Mouse (Mus musculus) common myeloid progenitor, adult 5-6 weeks (primary cell): ENCODE results near the gene Spem2. TPM values are rescaled to one million over a fixed set of nuclear protein-coding genes. Genes with fewer than 3 reads are reported as not detected.

Source experiments
- ATAC-seq: replicated peaks from 2 replicates; pipeline ENCODE4 v1.8.0; 2016; ENCODE audit warnings: low read depth, mild to moderate bottlenecking, moderate TSS enrichment, inconsistent platforms; ENCODE audit not compliant: poor library complexity, severe bottlenecking
- total RNA-seq: library from RNA; stranded (forward); fragments of 200-1000, 187-1606 nt; gene quantifications from 2 replicates; pipeline ENCODE4 v1.2.3, GENCODE M21; 2017

The Spem2 gene
- total RNA-seq, 1 experiment from 2014 or later: not detected

DNA sequence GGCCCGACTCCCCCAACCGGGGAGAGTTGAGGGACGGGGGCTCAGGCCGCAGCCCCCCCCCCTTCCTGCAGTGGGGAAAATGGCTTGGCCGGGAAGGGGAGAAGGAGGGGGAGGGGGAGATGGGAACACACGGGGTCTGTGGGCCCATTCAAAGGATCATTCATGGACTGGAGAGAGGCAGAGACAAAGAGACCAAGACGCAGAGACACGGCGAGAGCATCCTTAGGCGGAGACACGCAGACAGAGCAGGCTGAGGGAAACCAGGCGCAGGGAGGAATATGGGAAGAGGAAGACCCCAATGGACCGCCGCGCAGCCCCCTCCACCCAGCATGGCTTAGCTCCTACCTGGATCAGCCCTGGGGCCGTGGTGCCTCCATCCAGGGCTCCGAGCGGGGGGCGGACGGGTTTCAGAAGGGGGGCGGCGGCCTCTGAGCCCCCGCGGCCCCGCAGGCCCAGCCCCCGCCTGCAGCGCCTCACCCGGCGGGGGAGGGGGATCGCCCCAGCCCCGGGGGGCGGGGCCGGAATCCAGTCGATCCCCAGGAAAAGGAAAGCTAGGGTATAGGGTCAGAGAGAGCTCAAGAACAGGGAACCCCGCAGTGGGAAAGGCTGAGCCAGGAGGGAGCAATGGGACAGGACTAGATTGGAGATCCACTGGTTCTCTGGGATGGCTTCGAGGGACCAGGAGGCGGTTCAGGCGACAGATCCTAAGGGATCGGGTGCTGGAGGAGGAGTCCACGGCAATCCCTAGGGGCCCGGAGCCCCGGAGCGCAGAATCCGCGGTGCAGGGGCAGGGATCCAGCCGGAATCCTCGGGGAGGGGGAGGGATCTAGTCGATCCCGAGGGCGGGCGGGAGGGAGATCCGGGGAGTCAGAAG lies 18.7 kb upstream of the Spem2 start:
- ATAC-seq: no peak

DNA sequence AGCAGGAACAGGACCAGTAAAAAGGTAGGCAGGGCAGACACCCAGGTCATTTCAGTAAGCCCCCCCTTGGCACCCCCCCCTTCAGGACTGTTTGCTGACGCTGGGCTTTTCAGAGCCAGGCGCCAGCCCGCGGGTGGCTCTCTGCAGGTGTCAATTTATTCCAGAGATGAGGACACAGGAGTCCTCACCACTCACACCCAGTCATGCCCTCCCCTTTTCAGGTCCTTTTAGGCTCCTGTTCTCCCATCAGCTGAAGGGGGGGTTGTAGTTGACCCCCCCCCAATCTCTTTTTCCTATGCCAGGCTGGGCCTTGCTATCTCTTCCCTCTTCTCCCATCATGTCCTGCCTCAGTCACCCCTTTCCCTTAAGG lies 17.7 kb upstream of the Spem2 start:
- no peak for ATAC-seq

DNA sequence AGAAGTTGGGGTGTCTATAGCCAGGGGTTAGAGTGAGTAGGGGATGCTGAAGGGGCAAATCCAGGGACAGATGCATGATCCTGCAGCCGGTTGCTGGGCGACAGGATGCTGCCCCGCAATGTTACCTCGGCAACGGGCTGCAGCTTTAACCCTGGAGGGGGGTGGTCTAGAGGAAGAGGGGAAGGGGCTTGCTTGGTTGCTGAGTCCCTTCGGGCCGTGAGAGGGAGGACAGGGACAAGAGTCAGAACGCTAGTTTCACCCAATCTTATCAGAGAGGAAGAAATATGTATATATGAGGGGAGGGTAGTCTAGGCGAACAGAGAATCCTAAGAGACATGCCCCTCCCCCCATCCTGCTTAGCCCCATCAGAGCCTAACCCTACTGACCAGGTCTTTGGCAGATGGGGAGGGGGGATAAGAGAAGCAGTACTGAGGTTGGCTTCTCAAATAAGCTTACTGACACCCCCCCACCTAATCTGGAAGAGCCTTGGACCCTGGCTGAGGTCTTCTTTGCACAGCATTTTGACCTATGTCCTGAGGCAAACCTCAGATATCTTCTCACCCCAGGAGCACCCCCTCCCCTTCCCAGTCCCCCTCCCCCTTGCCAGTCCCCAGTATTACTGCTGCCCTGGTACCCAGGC lies 17.2 kb upstream of the Spem2 start:
- no peak for ATAC-seq

DNA sequence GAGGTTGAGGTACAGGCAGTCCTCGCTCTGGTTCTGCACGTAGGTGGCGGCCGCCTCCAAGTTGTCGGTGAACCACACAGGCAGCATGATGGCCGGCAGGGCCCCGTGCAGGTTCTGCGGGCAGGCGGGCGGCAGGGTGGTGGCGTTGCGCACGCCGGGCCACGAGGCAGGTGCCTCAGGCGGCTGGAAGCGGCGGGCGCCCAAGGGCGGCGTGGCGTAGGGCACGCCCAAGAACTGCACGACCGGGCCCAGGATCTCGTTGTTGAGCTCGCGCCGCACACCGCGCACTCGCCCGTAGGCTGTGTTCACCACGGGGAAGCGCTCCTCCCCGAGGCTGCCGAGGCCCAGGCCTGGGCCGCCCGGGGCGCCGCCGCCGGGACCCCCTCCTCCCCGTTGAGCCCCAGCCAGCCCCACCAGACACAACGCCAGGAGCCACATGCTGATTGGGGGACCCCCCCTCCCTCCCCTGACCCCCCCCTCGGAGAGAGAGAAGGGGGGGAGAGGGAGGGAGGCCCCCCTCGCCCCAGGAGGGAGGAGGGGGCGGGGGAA lies 15.8 kb upstream of the Spem2 start:
- ATAC-seq: peak; percentile 10; the same call in 1 of the 2 replicates

DNA sequence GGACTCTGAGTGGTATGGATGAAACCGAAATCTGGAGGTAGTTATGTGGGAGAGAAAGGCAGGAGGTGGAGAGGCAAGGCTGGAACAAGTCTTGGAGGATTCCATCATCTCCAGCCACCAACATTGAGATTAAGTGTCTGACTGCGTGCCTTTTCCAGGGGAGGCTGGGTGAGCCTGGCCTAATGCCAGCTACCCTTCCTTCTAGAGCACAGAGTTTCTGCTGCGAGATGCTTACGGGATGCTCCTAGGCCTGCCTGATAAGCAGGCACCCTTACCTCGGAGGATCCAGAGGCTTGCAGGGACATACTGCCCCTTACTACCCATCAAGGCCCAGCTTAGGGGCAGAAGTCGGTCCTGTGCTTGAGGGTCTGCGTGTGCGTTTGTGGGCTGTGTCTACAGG lies 15.3 kb upstream of the Spem2 start:
- no peak for ATAC-seq

DNA sequence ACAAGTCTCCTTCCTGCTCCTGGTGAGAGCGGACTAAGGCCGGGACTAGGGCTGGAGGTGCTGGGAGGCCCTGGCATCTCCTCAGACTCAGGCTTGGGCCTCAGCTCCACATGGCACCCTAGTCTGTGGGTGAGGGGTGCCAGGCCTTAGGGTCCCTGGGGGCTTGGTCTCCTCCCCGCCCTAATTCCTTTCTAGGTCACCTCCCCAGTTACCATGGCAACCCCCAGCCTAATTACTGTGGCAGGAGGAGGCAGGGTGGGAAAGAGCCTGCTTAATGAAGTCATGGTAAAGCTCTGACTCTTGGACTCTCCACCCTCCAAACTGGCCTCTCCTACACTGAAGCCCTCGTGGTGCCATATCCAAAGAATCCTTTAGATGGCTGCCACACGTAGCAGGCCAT lies 10.6 kb upstream of the Spem2 start:
- no peak for ATAC-seq

DNA sequence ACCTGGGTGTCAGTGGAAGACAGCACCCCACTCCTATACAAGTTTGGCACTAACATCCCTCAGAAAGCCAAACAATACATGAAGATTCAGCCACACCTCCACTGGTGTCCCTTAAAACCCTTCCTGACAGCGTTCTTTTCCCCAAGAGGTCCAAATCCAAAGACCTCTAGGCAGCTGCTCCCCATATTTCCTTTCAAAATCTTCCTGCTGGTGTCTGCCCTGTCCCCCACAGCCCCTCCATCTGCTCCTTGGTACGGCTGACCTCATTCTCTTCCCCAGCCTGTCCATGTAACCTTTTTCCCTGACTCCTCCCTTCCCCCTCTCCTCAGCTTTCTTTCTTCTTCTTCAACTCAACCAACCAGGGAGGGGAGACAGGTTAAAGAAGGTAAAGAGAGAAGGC lies 5.2 kb upstream of the Spem2 start:
- no peak for ATAC-seq

DNA sequence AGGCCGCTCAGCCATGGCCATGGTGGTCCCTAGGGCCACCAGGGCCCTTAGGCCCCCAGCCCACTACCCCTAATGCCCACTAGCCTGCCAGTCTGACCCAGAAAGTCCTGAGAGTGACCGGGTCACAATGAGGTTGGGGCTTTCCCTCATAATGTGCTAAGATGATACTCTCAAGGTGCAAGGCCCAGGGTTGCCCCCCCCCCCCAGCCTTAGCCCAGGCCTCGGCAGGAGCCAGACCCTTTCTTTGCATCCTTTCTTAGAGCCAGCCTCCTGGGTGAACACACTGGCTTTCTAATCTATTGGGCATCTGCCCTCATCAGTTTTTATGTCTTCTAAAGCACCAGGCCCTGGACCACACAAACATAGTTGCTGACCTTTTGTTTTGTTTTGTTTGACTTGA lies 3.8 kb upstream of the Spem2 start, which contains the start of gene Spem1:
Gene Spem1, minus strand, starts transcription at position 101 of the 400 bp plus-strand sequence.
- no peak for ATAC-seq

DNA sequence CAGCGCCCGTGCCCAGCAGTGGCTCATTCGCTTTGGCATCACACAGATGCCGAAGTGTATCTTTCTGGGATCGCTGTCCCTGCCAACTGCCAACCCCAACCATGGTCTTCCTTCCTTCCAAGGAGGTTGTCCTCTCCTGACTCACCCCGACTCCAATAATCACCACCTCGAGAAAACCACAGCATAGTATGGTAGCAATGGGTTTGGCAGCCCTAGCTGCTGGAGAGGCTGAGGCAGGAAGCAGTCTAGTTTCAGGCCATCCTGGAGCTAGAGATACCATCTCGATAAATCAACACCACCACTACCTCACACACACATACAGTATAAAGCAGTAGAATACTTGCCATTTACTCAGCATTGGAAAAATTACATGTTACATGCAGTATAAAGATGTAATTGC lies 606 bp upstream of the Spem2 start:
- ATAC-seq: no peak

DNA sequence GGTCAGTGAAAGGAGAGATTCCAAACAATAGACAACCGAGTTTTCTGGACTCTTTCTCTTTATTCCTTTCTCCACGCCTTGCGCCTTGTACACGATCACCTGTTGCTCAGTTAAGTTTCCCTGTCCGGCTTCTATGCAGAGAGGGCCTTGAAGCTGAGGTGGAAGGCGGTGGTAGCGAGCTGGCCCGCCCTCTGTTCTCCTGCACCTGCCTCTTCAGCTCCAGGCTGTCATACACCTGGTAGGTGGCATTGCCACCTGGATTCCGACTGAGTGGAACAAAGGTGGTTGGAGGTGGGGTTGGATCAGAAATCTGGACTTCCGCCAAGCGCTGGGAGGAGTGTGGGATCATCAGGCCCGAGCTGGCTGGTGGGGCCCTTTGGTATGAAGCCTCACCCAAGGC lies 1.7 kb downstream of the Spem2 start:
- no peak for ATAC-seq

DNA sequence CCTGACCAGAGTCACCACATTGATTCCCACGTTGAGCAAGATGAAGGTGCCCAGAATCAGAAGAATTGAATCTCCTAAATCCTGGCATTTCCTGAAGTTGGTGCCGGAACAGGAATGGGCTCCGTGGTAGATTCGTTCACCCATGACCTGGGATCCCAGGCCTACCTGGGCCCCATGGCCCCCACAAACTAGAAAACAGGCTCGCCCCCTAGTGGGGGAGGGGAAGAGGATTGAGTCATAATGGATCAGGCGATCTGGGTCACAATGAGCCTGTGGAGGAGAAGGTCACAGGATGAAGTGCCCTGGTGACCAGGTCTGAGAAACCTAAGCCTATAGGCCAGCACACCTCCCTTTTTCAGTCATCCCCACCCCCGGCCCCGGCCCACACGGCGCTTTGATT lies 3.1 kb downstream of the Spem2 start, which contains the start of gene Gm39566:
Gene Gm39566, minus strand, starts transcription at position 144 of the 400 bp plus-strand sequence.
- no peak for ATAC-seq

DNA sequence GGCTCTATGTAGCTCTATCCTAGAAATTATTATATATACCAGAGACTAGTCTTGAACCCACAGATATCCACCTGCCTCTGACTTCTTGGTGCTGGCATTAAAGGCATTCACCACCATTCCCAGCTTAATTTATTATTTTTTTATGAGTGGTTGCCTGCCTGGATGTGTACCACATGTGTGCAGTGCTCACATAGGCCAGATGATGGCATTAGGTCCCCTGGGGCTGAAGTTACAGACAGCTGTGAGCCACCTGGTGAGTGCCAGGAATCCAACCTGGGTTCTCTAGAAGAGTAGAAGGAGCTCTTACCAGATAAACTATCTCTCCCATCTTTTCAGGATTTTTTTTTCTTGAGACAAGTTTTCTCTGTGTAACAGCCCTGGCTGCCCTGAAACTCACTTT lies 8.0 kb downstream of the Spem2 start:
- no peak for ATAC-seq

DNA sequence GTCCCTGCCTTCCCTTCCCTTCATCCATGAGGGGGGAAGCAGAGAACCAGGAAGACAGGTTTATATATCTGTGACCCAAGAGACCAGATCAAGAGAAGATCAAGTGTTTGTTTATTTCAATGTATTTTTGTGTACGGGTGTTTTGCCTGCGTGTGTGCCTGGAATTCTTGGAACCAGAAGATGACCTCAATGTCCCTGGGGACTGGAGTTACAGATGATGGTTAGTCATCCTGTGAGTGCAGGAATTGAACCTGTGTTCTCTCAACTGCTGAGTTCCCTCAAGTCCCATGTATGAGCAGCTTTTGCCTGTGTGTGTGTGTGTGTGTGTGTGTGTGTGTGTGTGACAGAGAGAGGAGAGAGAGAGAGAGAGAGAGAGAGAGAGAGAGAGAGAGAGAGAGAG lies 10.6 kb downstream of the Spem2 start:
- no peak for ATAC-seq

DNA sequence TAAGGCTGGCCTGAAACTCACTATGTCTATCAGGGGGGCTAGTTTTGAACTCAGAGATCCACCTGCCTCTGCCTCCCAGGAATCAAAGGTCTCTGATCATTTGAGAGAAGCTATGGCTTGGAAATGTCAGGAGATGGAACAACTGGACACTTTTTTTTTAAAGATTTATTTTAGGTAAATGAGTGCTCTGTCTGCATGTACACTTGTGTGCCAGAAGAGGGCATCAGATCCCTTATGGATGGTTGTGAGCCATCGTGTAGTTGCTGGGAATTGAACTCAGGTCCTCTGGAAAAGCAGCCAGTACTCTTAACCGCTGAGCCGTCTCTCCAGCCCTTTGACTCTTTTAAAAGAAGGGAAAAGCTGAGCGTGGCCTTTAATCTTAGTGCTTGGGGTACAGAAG lies 11.9 kb downstream of the Spem2 start:
- ATAC-seq: no peak

DNA sequence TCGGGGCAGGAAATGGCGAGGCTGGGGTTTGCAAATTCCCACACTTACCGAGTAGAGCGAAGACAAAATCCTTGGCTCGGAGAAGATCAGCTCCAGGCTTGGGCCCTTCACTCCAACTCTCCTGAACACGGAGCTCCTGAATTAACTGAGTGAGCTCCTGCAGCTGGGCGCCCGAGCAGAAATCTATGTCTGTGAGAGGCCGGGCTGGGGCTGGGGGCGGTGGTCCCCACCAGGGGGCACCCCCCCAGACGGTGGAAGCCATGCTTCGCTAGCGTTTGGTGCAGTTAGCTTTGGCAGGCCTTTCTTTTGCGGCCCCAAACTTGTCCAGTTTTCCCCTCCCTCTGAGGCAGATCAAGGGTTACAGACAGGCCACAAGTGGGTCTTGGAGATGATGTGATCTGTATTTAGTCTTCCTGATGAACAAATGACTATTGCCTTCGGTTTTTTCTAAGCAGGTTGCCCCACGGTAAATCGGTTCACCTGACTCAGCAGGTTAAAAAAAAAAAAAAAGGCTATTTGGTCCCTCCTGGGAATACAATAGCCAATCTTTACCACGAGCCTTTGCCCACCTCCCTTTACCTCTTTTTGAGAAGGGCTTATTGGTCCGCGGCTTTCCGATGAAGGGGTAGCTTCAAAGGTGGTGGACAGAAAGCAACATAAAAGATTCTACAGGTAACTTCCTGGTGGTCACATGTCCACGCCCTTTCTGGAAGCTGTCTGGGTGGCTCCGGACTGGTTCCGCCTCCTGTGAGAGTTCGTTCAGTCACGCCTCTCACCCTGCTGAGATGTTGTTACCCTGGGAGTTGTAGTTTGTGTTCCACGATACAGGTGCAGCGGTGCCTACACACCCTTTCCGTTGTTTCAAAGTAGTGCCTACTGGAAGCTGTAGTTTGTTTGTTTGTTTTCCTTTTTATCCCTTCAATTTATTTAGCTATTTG lies 13.0 kb downstream of the Spem2 start, which contains the start of gene Tmem102:
Gene Tmem102, minus strand, starts transcription at position 653 of the 938 bp plus-strand sequence.
- no peak for ATAC-seq

DNA sequence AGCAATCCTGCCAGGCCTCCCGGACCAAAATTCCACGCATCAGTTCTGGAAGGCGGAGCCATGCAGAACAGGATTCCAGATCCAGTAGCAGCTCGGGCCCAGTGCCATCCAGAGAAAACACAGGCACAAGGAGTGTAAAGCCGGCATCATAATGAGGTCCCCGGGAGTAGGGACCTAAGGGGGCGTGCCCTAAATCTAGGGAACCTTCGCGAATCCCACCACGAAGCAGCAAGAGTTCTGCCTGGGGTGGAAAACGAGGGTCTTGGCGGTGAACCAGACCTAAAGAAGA lies 13.7 kb downstream of the Spem2 start:
- no peak for ATAC-seq

DNA sequence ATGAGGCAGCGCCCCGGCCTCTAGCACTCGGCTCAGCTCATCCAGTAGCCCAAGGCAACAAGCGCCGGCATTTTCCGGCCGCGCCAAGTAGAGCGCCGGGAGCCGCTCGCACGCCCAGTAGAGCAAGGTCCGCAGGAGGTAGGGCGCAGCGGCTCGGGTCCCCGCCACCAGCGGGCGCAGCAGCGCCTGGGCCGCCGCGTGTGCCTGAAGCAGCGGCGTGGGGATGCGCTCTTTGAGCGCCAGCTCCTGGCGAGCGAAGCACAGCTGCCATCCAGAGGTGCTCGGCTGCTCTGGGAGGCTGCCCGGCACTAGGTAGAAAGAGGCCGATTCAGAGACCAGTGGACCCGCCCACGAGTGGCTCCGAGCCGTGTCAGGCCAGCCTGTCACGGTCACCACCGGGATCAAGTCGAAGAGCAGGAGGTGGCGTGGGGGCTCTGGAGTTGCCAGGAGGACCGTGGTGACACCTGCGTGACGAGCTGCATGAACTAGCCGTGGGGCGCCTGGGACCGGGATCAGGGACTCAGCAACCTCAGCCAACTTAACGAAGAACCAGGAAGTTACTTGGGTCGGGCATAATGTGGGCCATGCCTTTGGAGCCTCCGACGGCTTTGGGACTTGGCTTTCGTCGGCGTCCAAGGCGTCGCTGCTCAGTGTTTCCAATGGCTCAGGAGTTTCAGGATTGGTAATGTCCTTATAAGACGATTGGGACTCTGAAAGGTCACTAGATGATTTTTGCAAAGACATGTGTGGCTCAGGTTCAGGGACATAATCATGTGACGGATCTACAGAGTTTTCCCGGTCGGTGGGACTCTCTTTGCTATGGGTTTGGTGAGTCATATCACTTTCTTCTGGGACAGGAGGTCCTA lies 14.2 kb downstream of the Spem2 start:
- ATAC-seq: peak; percentile 55

DNA sequence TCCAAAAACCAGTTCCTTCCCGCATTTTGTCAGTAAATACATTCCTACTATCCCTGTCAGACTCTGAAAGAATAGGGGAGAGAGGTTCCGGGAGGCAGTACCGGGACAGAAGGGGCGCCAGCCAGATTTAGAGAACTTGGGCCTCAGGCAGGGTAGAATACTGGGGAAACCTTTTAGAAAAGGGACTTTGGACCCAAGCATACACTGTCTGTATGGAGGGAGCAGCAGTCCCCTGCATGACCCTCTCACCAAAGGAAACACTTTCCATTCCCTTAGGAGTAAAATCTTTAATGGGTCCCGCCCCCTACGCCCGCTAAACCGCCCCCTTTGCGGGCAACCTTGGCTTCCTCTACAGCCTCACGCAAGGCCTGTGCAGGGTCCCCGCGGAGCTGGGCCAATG lies 14.9 kb downstream of the Spem2 start:
- no peak; the same call in 1 of the 2 replicates for ATAC-seq

DNA sequence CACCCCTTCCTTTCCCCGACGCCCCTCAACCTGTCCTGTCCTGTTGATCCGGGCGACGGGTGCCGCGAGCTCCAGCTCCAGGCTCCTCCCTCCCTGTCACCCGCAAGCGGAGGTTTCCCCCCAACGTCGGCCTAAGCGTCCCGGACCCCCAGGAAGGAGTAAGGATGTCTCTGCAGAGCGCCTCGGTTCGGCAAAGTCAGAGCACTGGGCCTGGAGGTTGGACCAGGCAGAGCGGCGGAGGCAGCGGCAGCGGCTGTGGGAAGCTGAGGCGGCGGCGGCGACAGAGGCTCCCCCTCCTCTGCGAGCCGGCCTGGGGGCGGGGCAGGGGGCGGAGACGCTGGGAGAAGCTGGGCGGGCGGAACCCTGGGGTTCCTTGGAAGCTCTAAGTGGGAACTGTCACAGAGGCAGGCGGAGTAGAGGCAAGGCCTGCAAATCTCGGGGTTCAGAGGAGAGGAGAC lies 15.6 kb downstream of the Spem2 start:
- ATAC-seq: peak; percentile 52
